Mouse (Mus musculus) forebrain, postnatal 0 days (tissue): Measurements from ENCODE around the gene Dnm2. TPM values are rescaled to one million over a fixed set of nuclear protein-coding genes. Genes with fewer than 3 reads are reported as not detected.
"Not testable (repeated sequence)": the region's sequence is repeated elsewhere in the genome, so short reads cannot be mapped to it uniquely, and the experiment has no call there.

Source experiments
- ATAC-seq: fragments of 200-750 bp; cut with Nextera tagmentation; 2 replicates; pipeline ENCODE4 v1.8.0; 2017; ENCODE audit warnings: mild to moderate bottlenecking, moderate library complexity
- DNase-seq: peaks from one replicate; pipeline ENCODE4 v3.0.0-alpha.2; 2015
- H3K27ac ChIP-seq: fragments of 300-500 bp; sonication (generic); 2 replicates; pipeline ENCODE4 v1.5.1; 2014; ENCODE audit warnings: low read depth, mild to moderate bottlenecking, antibody characterized with exemption, low read length, moderate library complexity, mixed read lengths
- H3K27me3 ChIP-seq: fragments of 300-500 bp; sonication (generic); 2 replicates; pipeline ENCODE4 v1.6.1; 2014; ENCODE audit warnings: mild to moderate bottlenecking, low read length, mixed read lengths; ENCODE audit not compliant: insufficient read depth
- H3K36me3 ChIP-seq: fragments of 300-500 bp; sonication (generic); 2 replicates; pipeline ENCODE4 v1.6.1; 2014; ENCODE audit warnings: mild to moderate bottlenecking, moderate library complexity; ENCODE audit not compliant: insufficient read depth
- H3K4me1 ChIP-seq: fragments of 300-500 bp; sonication (generic); 2 replicates; pipeline ENCODE4 v1.6.1; 2014; ENCODE audit warnings: antibody characterized with exemption; ENCODE audit not compliant: insufficient read depth
- H3K4me2 ChIP-seq: fragments of 300-500 bp; sonication (generic); 2 replicates; pipeline ENCODE4 v1.6.1; 2014; ENCODE audit warnings: low read depth, mild to moderate bottlenecking, moderate library complexity
- H3K4me3 ChIP-seq: fragments of 300-500 bp; sonication (generic); 2 replicates; pipeline ENCODE4 v1.5.1; 2014; ENCODE audit warnings: low read depth, low read length, mixed read lengths
- H3K9ac ChIP-seq: fragments of 300-500 bp; sonication (generic); 2 replicates; pipeline ENCODE4 v1.6.1; 2014; ENCODE audit warnings: mild to moderate bottlenecking
- H3K9me3 ChIP-seq: fragments of 300-500 bp; sonication (generic); 2 replicates; pipeline ENCODE4 v1.6.1; 2016; ENCODE audit warnings: low read length
- CTCF ChIP-seq: sonication (generic); IDR thresholded peaks from 2 replicates; pipeline ENCODE4 v1.5.1; 2016; ENCODE audit warnings: antibody characterized with exemption, control low read depth, low read depth
- WGBS: fragments of 180-500 bp; shearing (Covaris S2); extraction: QIAGEN DNeasy Blood & Tissue Kit; methylation state at CpG from one replicate; pipeline ENCODE4 v1.1.7; 2014; 5-methylcytosine and 5-hydroxymethylcytosine counted together
- polyA plus RNA-seq: library from polyadenylated mRNA; unstranded; fragments of >200 nt; fragmentation: Nextera tagmentation; extraction: Ambion mirVana; gene quantifications from 2 replicates; pipeline ENCODE4 v1.2.1, GENCODE M21; 2015
- total RNA-seq: library from RNA; depleted of rRNA; stranded (reverse); fragments of >200 nt; gene quantifications from 2 replicates; pipeline ENCODE4 v1.2.3, GENCODE M21; 2014

Dnm2 gene
- total and polyA plus RNA-seq, 2 experiments from 2014 or later: 64.0 to 68.5 TPM

- Histone ChIP-seq H3K4me1 (peaks cover 5% of the 10 kb centered on the region), H3K4me3 (peak overlapping the region; percentile 71; the same call in 1 of the 2 replicates), H3K9me3 (no peaks in the 10 kb centered on the region), H3K36me3 (peaks cover 26% of the 10 kb centered on the region), H3K9ac (peak overlapping the region; percentile 71), H3K4me2 (peak overlapping the region; percentile 71), H3K27me3 (no peaks in the 10 kb centered on the region), H3K27ac (peak overlapping the region; percentile 92)
- WGBS: 80% methylated on average over 9 of the region's 9 CpGs
- no peak for DNase-seq
- no peak for TF ChIP-seq CTCF
- ATAC-seq: no peak
Measured at GRCm38 (mm10) chr9:21511052-21511451, 86.3 kb downstream of the Dnm2 start.

DNA sequence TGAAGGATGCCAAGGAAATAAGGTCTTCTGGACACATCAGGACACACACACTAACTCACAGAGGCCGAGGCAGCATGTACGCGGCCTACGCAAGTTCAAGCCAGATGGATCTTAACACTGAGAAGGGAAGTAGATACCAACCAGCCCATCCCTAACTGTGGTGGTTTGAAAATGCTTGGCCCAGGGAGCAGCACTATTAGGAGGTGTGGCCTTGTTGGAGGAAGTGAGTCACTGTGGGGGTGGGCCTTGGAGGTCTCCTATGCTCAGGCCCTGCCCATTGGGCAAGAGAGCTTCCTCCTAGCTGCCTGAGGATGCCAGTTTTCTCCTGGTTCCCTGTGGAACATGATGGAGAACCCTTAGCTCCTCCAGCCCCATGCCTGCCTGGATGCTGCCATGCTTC lies 88.8 kb downstream of the Dnm2 start:
- TF ChIP-seq CTCF: no peak
- no peak for ATAC-seq
- Histone ChIP-seq H3K4me2 (no peak overlapping the region), H3K9me3 (no peaks in the 10 kb centered on the region), H3K4me3 (no peak overlapping the region), H3K9ac (no peak overlapping the region), H3K27ac (no peak overlapping the region), H3K27me3 (no peaks in the 10 kb centered on the region), H3K36me3 (peaks cover 4% of the 10 kb centered on the region; the same call in 1 of the 2 replicates), H3K4me1 (peaks cover 5% of the 10 kb centered on the region)
- 100% methylated on average over 4 of the region's 4 CpGs for WGBS
- no peak for DNase-seq

GRCm38 (mm10) chr9:21517947-21518495 lies 93.3 kb downstream of the Dnm2 start:
- Histone ChIP-seq H3K4me2 (no peak overlapping the region), H3K27me3 (no peaks in the 10 kb centered on the region), H3K27ac (no peak overlapping the region), H3K9me3 (no peaks in the 10 kb centered on the region), H3K9ac (no peak overlapping the region), H3K4me3 (no peak overlapping the region), H3K4me1 (no peaks in the 10 kb centered on the region), H3K36me3 (no peaks in the 10 kb centered on the region)
- WGBS: 89% methylated on average over 6 of the region's 6 CpGs
- DNase-seq (no peak), ATAC-seq (no peak)
- TF ChIP-seq CTCF: no peak

GRCm38 (mm10) chr9:21518690-21519089 lies 94.0 kb downstream of the Dnm2 start:
- DNase-seq, H3K4me3 ChIP-seq: not testable (repeated sequence)
- 86% methylated on average over 6 of the region's 6 CpGs for whole genome bisulfite sequencing

DNA sequence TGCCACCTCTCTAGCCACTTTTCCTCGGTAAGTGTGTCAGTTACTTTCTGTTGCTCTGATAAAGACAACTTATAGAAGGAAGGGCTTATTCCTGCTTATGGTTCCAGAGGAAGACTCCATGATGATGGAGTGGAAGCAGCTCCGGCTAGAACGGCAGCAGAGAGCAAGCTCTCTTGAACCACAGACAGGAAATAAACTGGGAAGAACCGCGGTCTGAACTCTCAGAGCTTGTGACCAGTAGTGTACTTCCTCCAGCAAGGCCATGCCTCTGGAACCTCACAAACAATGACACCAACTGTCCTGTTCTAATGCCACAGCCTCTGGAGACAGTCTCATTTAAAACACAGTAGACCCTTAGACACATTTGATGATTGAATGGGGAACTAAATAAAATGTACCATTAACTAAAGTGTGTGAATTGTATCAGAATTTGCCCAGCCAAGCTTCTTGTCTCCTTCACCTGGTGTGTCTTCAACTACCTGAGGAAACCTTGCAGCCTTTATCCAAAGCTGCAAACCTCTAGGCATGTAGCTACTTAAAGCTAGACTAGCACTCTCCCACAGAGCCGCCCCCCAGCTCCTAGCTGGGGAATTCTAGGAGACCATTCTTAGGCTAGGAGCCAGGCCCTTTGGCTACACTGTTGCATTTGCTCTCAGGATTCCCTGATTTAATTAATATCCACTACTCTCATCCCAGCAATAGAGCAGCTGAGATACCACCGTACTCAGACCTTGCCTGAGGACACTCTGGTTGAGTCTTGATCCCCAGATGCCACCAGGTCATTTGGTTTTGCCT lies 100.6 kb downstream of the Dnm2 start:
- Histone ChIP-seq H3K4me3 (no peak overlapping the region), H3K4me1 (no peaks in the 10 kb centered on the region), H3K27me3 (no peaks in the 10 kb centered on the region), H3K27ac (no peak overlapping the region), H3K36me3 (no peaks in the 10 kb centered on the region), H3K9me3 (no peaks in the 10 kb centered on the region), H3K4me2 (no peak overlapping the region), H3K9ac (no peak overlapping the region)
- no peak for DNase-seq
- 82% methylated on average over 7 of the region's 7 CpGs for WGBS
- no peak for ATAC-seq
- no peak for TF ChIP-seq CTCF

More at GRCm38 (mm10) chr9:21518690-21519089, 94.0 kb downstream of the Dnm2 start:
- not testable (repeated sequence) for H3K4me2 ChIP-seq, H3K9ac ChIP-seq, H3K27ac ChIP-seq, H3K36me3 ChIP-seq, H3K9me3 ChIP-seq, H3K4me1 ChIP-seq, H3K27me3 ChIP-seq, ATAC-seq

DNA sequence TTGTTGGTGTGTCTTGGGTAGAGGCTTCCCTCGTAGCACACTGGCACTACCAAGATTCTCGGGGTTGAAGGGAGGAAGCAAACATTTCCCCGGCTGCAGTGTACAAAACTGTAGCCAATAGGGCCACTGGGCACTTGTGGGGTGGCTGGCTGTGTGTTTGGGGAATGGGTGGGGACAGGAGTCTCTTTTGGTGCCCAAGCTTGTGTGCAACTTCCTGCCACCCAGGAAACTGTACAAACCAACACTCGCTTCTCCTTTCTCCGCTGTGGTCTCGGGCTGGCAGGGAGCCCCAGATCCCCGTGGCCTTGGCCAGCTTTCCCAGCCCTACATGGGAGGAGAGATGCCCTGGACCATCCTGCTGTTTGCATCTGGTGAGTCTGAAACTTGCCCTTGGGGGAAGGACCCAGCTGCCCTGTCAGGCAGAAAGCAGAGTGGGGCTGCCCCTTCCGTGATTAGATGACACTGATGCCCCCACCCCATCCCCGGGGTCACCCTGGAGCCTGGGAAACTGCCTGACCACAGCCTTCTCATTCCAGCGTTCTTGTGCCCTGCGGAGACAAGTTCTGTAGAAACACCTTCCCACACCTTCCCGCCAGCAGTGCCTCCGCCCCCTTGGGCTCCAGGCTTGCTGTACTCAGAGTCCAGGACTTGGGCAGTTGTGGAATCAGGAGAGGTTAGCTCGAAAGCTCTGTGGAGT lies 101.4 kb downstream of the Dnm2 start, which contains the start of gene AB124611:
AB124611 (plus strand) TSS at position 240 of the 697 bp plus-strand sequence.
- Histone ChIP-seq H3K36me3 (no peaks in the 10 kb centered on the region), H3K4me3 (no peak within 1 kb of the TSS), H3K27ac (no peak within 1 kb of the TSS), H3K9ac (no peak within 1 kb of the TSS), H3K27me3 (no peaks in the 10 kb centered on the region), H3K4me2 (no peak within 1 kb of the TSS), H3K4me1 (no peaks in the 10 kb centered on the region), H3K9me3 (no peaks in the 10 kb centered on the region)
- no peak for DNase-seq
- ATAC-seq: no peak
- 60% methylated on average over 14 of the region's 14 CpGs for WGBS
- TF ChIP-seq CTCF: no peak

DNA sequence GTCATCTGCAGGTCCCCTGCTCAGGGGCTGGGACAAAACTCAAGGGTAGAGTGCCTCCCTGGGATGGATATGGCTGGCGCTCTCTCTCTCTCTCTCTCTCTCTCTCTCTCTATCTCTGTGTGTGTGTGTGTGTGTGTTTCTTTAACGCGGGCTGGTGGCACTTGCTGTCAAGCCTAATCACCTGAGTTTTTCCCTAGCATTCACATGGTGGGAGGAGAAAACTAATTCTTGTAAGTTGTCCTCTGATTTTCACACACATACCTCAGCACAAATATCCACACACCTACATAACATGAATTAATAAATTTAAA lies 101.9 kb downstream of the Dnm2 start:
- H3K4me1 ChIP-seq: no peaks in the 10 kb centered on the region
- no peak overlapping the region for H3K4me2 ChIP-seq
- no peaks in the 10 kb centered on the region for H3K27me3 ChIP-seq
- WGBS: 79% methylated on average over 3 of the region's 3 CpGs
- no peak overlapping the region for H3K27ac ChIP-seq
- H3K9me3 ChIP-seq: no peaks in the 10 kb centered on the region
- no peak for DNase-seq
- no peaks in the 10 kb centered on the region for H3K36me3 ChIP-seq
- H3K4me3 ChIP-seq: no peak overlapping the region
- no peak overlapping the region for H3K9ac ChIP-seq
- no peak for TF ChIP-seq CTCF
- ATAC-seq: no peak
